Mouse (Mus musculus) midbrain, embryonic 16.5 days (tissue): Measurements from ENCODE around the gene Lhpp. TPM values are rescaled to one million over a fixed set of nuclear protein-coding genes. Genes with fewer than 3 reads are reported as not detected.

ENCODE experiments used
- ATAC-seq: fragments of 200-750 bp; cut with Nextera tagmentation; 2 replicates; pipeline ENCODE4 v1.8.0; 2017; ENCODE audit warnings: moderate TSS enrichment
- H3K27ac ChIP-seq: fragments of 300-500 bp; sonication (generic); 2 replicates; pipeline ENCODE4 v1.5.1; 2014; ENCODE audit warnings: mild to moderate bottlenecking, low read length, mixed read lengths
- H3K27me3 ChIP-seq: fragments of 300-500 bp; sonication (generic); 2 replicates; pipeline ENCODE4 v1.6.1; 2014; ENCODE audit warnings: low read depth, low read length, mixed read lengths; ENCODE audit not compliant: control insufficient read depth, insufficient read depth
- H3K36me3 ChIP-seq: fragments of 300-500 bp; sonication (generic); 2 replicates; pipeline ENCODE4 v1.6.1; 2014; ENCODE audit warnings: mild to moderate bottlenecking, low read length, moderate library complexity, mixed read lengths; ENCODE audit not compliant: control insufficient read depth, insufficient read depth
- H3K4me1 ChIP-seq: fragments of 300-500 bp; sonication (generic); 2 replicates; pipeline ENCODE4 v1.6.1; 2014; ENCODE audit warnings: mild to moderate bottlenecking, low read length, mixed read lengths; ENCODE audit not compliant: control insufficient read depth, insufficient read depth
- H3K4me2 ChIP-seq: fragments of 300-500 bp; sonication (generic); 2 replicates; pipeline ENCODE4 v1.6.1; 2014; ENCODE audit warnings: mild to moderate bottlenecking, low read length, mixed read lengths
- H3K4me3 ChIP-seq: fragments of 300-500 bp; sonication (generic); 2 replicates; pipeline ENCODE4 v1.5.1; 2014; ENCODE audit warnings: low read depth, mild to moderate bottlenecking, low read length, moderate library complexity, mixed read lengths
- H3K9ac ChIP-seq: fragments of 300-500 bp; sonication (generic); 2 replicates; pipeline ENCODE4 v1.6.1; 2014; ENCODE audit warnings: low read depth, low read length, mixed read lengths
- H3K9me3 ChIP-seq: fragments of 300-500 bp; sonication (generic); replicated peaks from 2 replicates; pipeline ENCODE4 v1.6.1; 2014; ENCODE audit warnings: mild to moderate bottlenecking, low read length, mixed read lengths; ENCODE audit not compliant: control insufficient read depth, poor library complexity, severe bottlenecking
- WGBS: fragments of 180-500 bp; shearing (Covaris S2); extraction: QIAGEN DNeasy Blood & Tissue Kit; methylation state at CpG from one replicate; pipeline ENCODE4 v1.1.7; 2014; 5-methylcytosine and 5-hydroxymethylcytosine counted together
- polyA plus RNA-seq: library from polyadenylated mRNA; unstranded; fragments of >200 nt; fragmentation: Nextera tagmentation; extraction: Ambion mirVana; gene quantifications from 2 replicates; pipeline ENCODE4 v1.2.1, GENCODE M21; 2015

Gene Lhpp
- polyA plus RNA-seq, 1 experiment from 2014 or later, result 51.3 TPM

GRCm38 (mm10) chr7:132712956-132713355 is 102.5 kb downstream of the Lhpp start:
- Histone ChIP-seq H3K9me3 (no peaks in the 10 kb centered on the region), H3K36me3 (no peaks in the 10 kb centered on the region), H3K4me1 (peaks cover 18% of the 10 kb centered on the region), H3K9ac (no peak overlapping the region), H3K27me3 (no peaks in the 10 kb centered on the region), H3K4me2 (no peak overlapping the region), H3K4me3 (no peak overlapping the region), H3K27ac (no peak overlapping the region)
- WGBS, result 89% methylated on average over 7 of the region's 7 CpGs
- no peak for ATAC-seq

- ATAC-seq, result no peak
- no peaks in the 10 kb centered on the region for H3K27me3 ChIP-seq
- H3K9me3 ChIP-seq, result no peaks in the 10 kb centered on the region
- H3K36me3 ChIP-seq, result no peaks in the 10 kb centered on the region
- WGBS, result 78% methylated on average over 8 of the region's 8 CpGs
- H3K4me2 ChIP-seq, result no peak overlapping the region
- H3K9ac ChIP-seq, result no peak overlapping the region
- no peak overlapping the region for H3K4me3 ChIP-seq
- H3K27ac ChIP-seq, result peak overlapping the region; percentile 75
- H3K4me1 ChIP-seq, result peaks cover 18% of the 10 kb centered on the region
Measured at GRCm38 (mm10) chr7:132713483-132714126, 103.2 kb downstream of the Lhpp start.

GRCm38 (mm10) chr7:132714236-132714923 is 103.9 kb downstream of the Lhpp start:
- Histone ChIP-seq H3K4me3 (no peak overlapping the region), H3K4me2 (no peak overlapping the region), H3K27me3 (no peaks in the 10 kb centered on the region), H3K9ac (0 out of 2 replicates have a peak overlapping the region, but pooled peaks have one; percentile 21), H3K4me1 (peaks cover 18% of the 10 kb centered on the region), H3K36me3 (no peaks in the 10 kb centered on the region), H3K27ac (peak overlapping the region; percentile 75), H3K9me3 (no peaks in the 10 kb centered on the region)
- peak; percentile 52 for ATAC-seq
- 37% methylated on average over 6 of the region's 6 CpGs for WGBS

- peak overlapping the region; percentile 49 for H3K27ac ChIP-seq
- 98% methylated on average over 4 of the region's 4 CpGs for WGBS
Measured at GRCm38 (mm10) chr7:132715259-132715658, 104.8 kb downstream of the Lhpp start.

GRCm38 (mm10) chr7:132719570-132719969 is 109.1 kb downstream of the Lhpp start:
- H3K9ac ChIP-seq, result no peak overlapping the region
- H3K27me3 ChIP-seq, result no peaks in the 10 kb centered on the region
- 90% methylated on average over 4 of the region's 4 CpGs for WGBS
- peaks cover 7% of the 10 kb centered on the region for H3K4me1 ChIP-seq
- no peak overlapping the region for H3K4me2 ChIP-seq
- no peak overlapping the region for H3K27ac ChIP-seq
- no peak for ATAC-seq
- no peaks in the 10 kb centered on the region for H3K9me3 ChIP-seq
- H3K36me3 ChIP-seq, result no peaks in the 10 kb centered on the region
- H3K4me3 ChIP-seq, result no peak overlapping the region

More at GRCm38 (mm10) chr7:132715259-132715658, 104.8 kb downstream of the Lhpp start:
- H3K9ac ChIP-seq, result no peak overlapping the region
- H3K4me1 ChIP-seq, result peaks cover 18% of the 10 kb centered on the region
- no peaks in the 10 kb centered on the region for H3K27me3 ChIP-seq
- no peak overlapping the region for H3K4me2 ChIP-seq
- H3K4me3 ChIP-seq, result no peak overlapping the region
- H3K9me3 ChIP-seq, result no peaks in the 10 kb centered on the region
- no peak for ATAC-seq
- no peaks in the 10 kb centered on the region for H3K36me3 ChIP-seq

- no peaks in the 10 kb centered on the region; the same call in 1 of the 2 replicates for H3K4me1 ChIP-seq
- ATAC-seq, result no peak
- no peak overlapping the region for H3K9ac ChIP-seq
- no peaks in the 10 kb centered on the region for H3K27me3 ChIP-seq
- 75% methylated on average over 8 of the region's 8 CpGs for WGBS
- no peaks in the 10 kb centered on the region for H3K36me3 ChIP-seq
- no peaks in the 10 kb centered on the region for H3K9me3 ChIP-seq
- H3K4me3 ChIP-seq, result no peak overlapping the region
- H3K4me2 ChIP-seq, result no peak overlapping the region
- H3K27ac ChIP-seq, result no peak overlapping the region
Measured at GRCm38 (mm10) chr7:132720562-132720961, 110.1 kb downstream of the Lhpp start.

- H3K9me3 ChIP-seq, result no peaks in the 10 kb centered on the region
- WGBS, result 90% methylated on average over 12 of the region's 12 CpGs
- H3K27ac ChIP-seq, result no peak overlapping the region
- ATAC-seq, result no peak
- no peaks in the 10 kb centered on the region for H3K27me3 ChIP-seq
- no peak overlapping the region for H3K9ac ChIP-seq
- H3K4me2 ChIP-seq, result no peak overlapping the region
- H3K36me3 ChIP-seq, result no peaks in the 10 kb centered on the region
- no peak overlapping the region for H3K4me3 ChIP-seq
- no peaks in the 10 kb centered on the region; the same call in 1 of the 2 replicates for H3K4me1 ChIP-seq
Measured at GRCm38 (mm10) chr7:132722401-132723370, 112.2 kb downstream of the Lhpp start.

GRCm38 (mm10) chr7:132723906-132724305 is 113.5 kb downstream of the Lhpp start:
- H3K27ac ChIP-seq, result no peak overlapping the region
- H3K9ac ChIP-seq, result no peak overlapping the region
- ATAC-seq, result no peak
- H3K36me3 ChIP-seq, result no peaks in the 10 kb centered on the region
- H3K9me3 ChIP-seq, result no peaks in the 10 kb centered on the region
- H3K4me1 ChIP-seq, result no peaks in the 10 kb centered on the region; the same call in 1 of the 2 replicates
- no peaks in the 10 kb centered on the region for H3K27me3 ChIP-seq
- 94% methylated on average over 11 of the region's 11 CpGs for WGBS
- no peak overlapping the region for H3K4me3 ChIP-seq
- no peak overlapping the region for H3K4me2 ChIP-seq
